Mouse (Mus musculus): Measurements from ENCODE around the gene Igfbp2.

DNA sequence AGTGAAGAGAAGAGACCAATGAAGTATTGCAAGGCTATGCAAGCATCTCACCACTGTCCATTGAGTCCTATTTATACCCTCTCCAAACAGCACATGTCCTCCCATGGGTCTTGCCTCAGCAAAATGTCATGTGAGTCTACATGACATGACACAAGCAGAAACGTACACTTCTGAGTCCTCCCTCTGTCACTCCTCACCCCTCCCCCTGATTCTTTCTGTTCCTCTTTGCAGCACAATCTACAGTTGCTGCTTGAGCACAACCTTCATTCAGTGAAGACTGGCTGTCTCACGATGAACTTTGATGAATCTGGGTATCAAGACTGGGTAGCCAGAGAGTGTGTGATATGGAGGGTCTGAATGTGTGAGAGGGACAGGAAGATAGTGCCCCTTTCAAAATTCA, 28.2 kb upstream of the Igfbp2 start:
- TF ChIP-seq EP300 (IDR thresholded peaks at IDR 0.05) (no peak), CTCF (IDR thresholded peaks at IDR 0.05) (no peak)

Measured in lung, postnatal 0 days (tissue).